Mouse (Mus musculus) midbrain, postnatal 0 days (tissue): ENCODE measurements around the gene Selenof. TPM values are rescaled to one million over a fixed set of nuclear protein-coding genes. Genes with fewer than 3 reads are reported as not detected.

Source experiments
- ATAC-seq: fragments of 200-750 bp; cut with Nextera tagmentation; 2 replicates; pipeline ENCODE4 v1.8.0; 2017; ENCODE audit warnings: moderate number of reproducible peaks, mild to moderate bottlenecking, moderate TSS enrichment, moderate library complexity; ENCODE audit not compliant: low FRiP score
- DNase-seq: peaks from one replicate; pipeline ENCODE4 v3.0.0-alpha.2; 2015; ENCODE audit warnings: low spot score
- H3K27ac ChIP-seq: fragments of 300-500 bp; sonication (generic); 2 replicates; pipeline ENCODE4 v1.5.1; 2014; ENCODE audit warnings: low read depth, mild to moderate bottlenecking, low read length, mixed read lengths
- H3K27me3 ChIP-seq: fragments of 300-500 bp; sonication (generic); 2 replicates; pipeline ENCODE4 v1.6.1; 2014; ENCODE audit warnings: low read length, control low read depth, mixed read lengths; ENCODE audit not compliant: insufficient read depth
- H3K36me3 ChIP-seq: fragments of 300-500 bp; sonication (generic); 2 replicates; pipeline ENCODE4 v1.6.1; 2014; ENCODE audit warnings: low read length, control low read depth, mixed read lengths; ENCODE audit not compliant: insufficient read depth
- H3K4me1 ChIP-seq: fragments of 300-500 bp; sonication (generic); 2 replicates; pipeline ENCODE4 v1.6.1; 2014; ENCODE audit warnings: mild to moderate bottlenecking, control low read depth, antibody characterized with exemption, low read length, mixed read lengths; ENCODE audit not compliant: insufficient read depth
- H3K4me2 ChIP-seq: fragments of 300-500 bp; sonication (generic); 2 replicates; pipeline ENCODE4 v1.6.1; 2014; ENCODE audit warnings: low read depth, mild to moderate bottlenecking, low read length, mixed read lengths; ENCODE audit not compliant: poor library complexity, severe bottlenecking
- H3K4me3 ChIP-seq: fragments of 300-500 bp; sonication (generic); 2 replicates; pipeline ENCODE4 v1.5.1; 2014; ENCODE audit warnings: low read depth, mild to moderate bottlenecking, low read length, moderate library complexity
- H3K9ac ChIP-seq: fragments of 300-500 bp; sonication (generic); replicated peaks from 2 replicates; pipeline ENCODE4 v1.6.1; 2014; ENCODE audit warnings: mild to moderate bottlenecking, low read length, moderate library complexity, mixed read lengths; ENCODE audit not compliant: poor library complexity, severe bottlenecking
- H3K9me3 ChIP-seq: fragments of 300-500 bp; sonication (generic); 2 replicates; pipeline ENCODE4 v1.6.1; 2016; ENCODE audit warnings: low read length, control low read depth
- CTCF ChIP-seq: IDR thresholded peaks from 2 replicates; pipeline ENCODE4 v1.5.1; 2016; ENCODE audit warnings: antibody characterized with exemption, mild to moderate bottlenecking
- WGBS: fragments of 180-500 bp; shearing (Covaris S2); extraction: QIAGEN DNeasy Blood & Tissue Kit; methylation state at CpG from one replicate; pipeline ENCODE4 v1.1.7; 2014; 5-methylcytosine and 5-hydroxymethylcytosine counted together
- polyA plus RNA-seq: library from polyadenylated mRNA; unstranded; fragments of >200 nt; fragmentation: Nextera tagmentation; extraction: Ambion mirVana; gene quantifications from 2 replicates; pipeline ENCODE4 v1.2.1, GENCODE M21; 2015
- total RNA-seq: library from RNA; depleted of rRNA; stranded (reverse); fragments of >200 nt; gene quantifications from 2 replicates; pipeline ENCODE4 v1.2.3, GENCODE M21; 2014

Selenof gene
- total and polyA plus RNA-seq, 2 experiments from 2014 or later, result 287 to 596 TPM

GRCm38 (mm10) chr3:144584789-144585553, 14.9 kb downstream of the Selenof start:
- H3K9ac ChIP-seq, result no peak overlapping the region
- H3K4me1 ChIP-seq, result no peaks in the 10 kb centered on the region
- no peak for DNase-seq
- H3K27ac ChIP-seq, result no peak overlapping the region
- no peak overlapping the region for H3K4me2 ChIP-seq
- H3K9me3 ChIP-seq, result no peaks in the 10 kb centered on the region
- no peak for TF ChIP-seq CTCF
- ATAC-seq, result no peak
- 0 out of 2 replicates have a peak, but pooled peaks cover 6% of the 10 kb centered on the region for H3K36me3 ChIP-seq
- no peaks in the 10 kb centered on the region for H3K27me3 ChIP-seq
- no peak overlapping the region for H3K4me3 ChIP-seq
- 75% methylated on average over 6 of the region's 6 CpGs for WGBS

GRCm38 (mm10) chr3:144586731-144587130, 16.6 kb downstream of the Selenof start:
- Histone ChIP-seq H3K4me1 (no peaks in the 10 kb centered on the region), H3K4me3 (no peak overlapping the region), H3K36me3 (0 out of 2 replicates have a peak, but pooled peaks cover 6% of the 10 kb centered on the region), H3K4me2 (no peak overlapping the region), H3K27ac (no peak overlapping the region), H3K9me3 (no peaks in the 10 kb centered on the region), H3K27me3 (no peaks in the 10 kb centered on the region), H3K9ac (no peak overlapping the region)
- DNase-seq (no peak), ATAC-seq (no peak)
- WGBS, result 90% methylated on average over 7 of the region's 7 CpGs
- TF ChIP-seq CTCF, result no peak

DNA sequence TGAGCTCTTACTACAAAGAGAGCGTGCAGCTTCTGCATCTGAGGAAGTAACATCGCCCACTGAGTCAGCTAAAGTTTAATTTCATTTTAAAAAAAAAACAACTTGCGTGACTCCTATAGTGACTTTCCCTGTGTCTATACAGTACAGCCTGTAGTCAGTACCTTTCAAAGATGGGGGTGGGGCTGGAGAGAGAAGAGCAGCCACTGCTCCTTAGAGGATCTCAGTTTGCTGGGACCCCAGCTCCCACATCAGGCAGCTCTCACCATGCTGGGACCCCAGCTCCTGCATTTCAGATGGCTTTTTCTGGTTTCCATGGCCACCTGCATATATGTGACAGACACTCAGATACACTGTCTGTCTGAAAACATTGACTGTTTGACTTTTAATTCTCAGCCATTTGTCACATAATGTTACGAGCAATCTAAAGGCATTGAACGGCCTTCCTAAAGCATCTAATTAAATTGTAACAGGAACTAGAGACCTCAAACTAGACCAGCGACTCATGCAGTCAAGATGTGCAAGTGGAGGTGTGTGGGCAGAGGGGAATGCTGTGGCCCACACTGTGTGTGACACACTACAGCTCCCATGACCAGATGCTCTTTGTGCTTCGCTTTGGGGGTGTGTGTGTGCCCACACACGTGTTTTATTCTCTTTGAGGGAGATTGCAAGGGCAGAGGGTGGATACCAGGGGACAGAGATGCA, 19.2 kb downstream of the Selenof start:
- Histone ChIP-seq H3K4me3 (no peak overlapping the region), H3K27ac (no peak overlapping the region), H3K4me2 (no peak overlapping the region), H3K9me3 (no peaks in the 10 kb centered on the region), H3K36me3 (0 out of 2 replicates have a peak, but pooled peaks cover 6% of the 10 kb centered on the region), H3K27me3 (no peaks in the 10 kb centered on the region), H3K4me1 (no peaks in the 10 kb centered on the region), H3K9ac (no peak overlapping the region)
- ATAC-seq (no peak), DNase-seq (no peak)
- no peak for TF ChIP-seq CTCF
- WGBS, result 82% methylated on average over 8 of the region's 8 CpGs

GRCm38 (mm10) chr3:144592992-144593785, 23.1 kb downstream of the Selenof start:
- Histone ChIP-seq H3K4me3 (no peak overlapping the region), H3K36me3 (0 out of 2 replicates have a peak, but pooled peaks cover 3% of the 10 kb centered on the region), H3K4me2 (no peak overlapping the region), H3K4me1 (no peaks in the 10 kb centered on the region), H3K27ac (no peak overlapping the region), H3K27me3 (no peaks in the 10 kb centered on the region), H3K9ac (no peak overlapping the region), H3K9me3 (no peaks in the 10 kb centered on the region)
- no peak for TF ChIP-seq CTCF
- ATAC-seq (no peak), DNase-seq (no peak)
- 80% methylated on average over 9 of the region's 9 CpGs for WGBS

GRCm38 (mm10) chr3:144597121-144597520, 27.0 kb downstream of the Selenof start:
- H3K9me3 ChIP-seq, result no peaks in the 10 kb centered on the region
- H3K4me1 ChIP-seq, result no peaks in the 10 kb centered on the region
- DNase-seq (no peak), ATAC-seq (no peak)
- H3K4me3 ChIP-seq, result no peak overlapping the region
- no peak for TF ChIP-seq CTCF
- no peaks in the 10 kb centered on the region for H3K27me3 ChIP-seq
- WGBS, result 45% methylated on average over 4 of the region's 4 CpGs
- no peak overlapping the region for H3K27ac ChIP-seq
- no peaks in the 10 kb centered on the region for H3K36me3 ChIP-seq
- no peak overlapping the region for H3K4me2 ChIP-seq
- H3K9ac ChIP-seq, result no peak overlapping the region
